Mouse (Mus musculus): ENCODE measurements around the gene Panx1. TPM values are rescaled to one million over a fixed set of nuclear protein-coding genes. Genes with fewer than 3 reads are reported as not detected.

The Panx1 gene
- polyA plus RNA-seq, 1 experiment: not detected

GRCm38 (mm10) chr9:15033568-15034160 lies 11.6 kb downstream of the Panx1 start:
- TF ChIP-seq GATA1 (IDR thresholded peaks at IDR 0.05; ENCODE audit: low read length): no peak

GRCm38 (mm10) chr9:15032797-15033196 lies 12.5 kb downstream of the Panx1 start:
- TF ChIP-seq GATA1 (IDR thresholded peaks at IDR 0.05; ENCODE audit: low read length): no peak

GRCm38 (mm10) chr9:15030771-15031170 lies 14.5 kb downstream of the Panx1 start:
- no peak for TF ChIP-seq GATA1 (IDR thresholded peaks at IDR 0.05; ENCODE audit: low read length)

GRCm38 (mm10) chr9:15029025-15029727 lies 16.1 kb downstream of the Panx1 start:
- TF ChIP-seq GATA1 (IDR thresholded peaks at IDR 0.05; ENCODE audit: low read length): no peak

- no peak for TF ChIP-seq GATA1 (IDR thresholded peaks at IDR 0.05; ENCODE audit: low read length)
These were observed 17.6 kb downstream of the Panx1 start for GRCm38 (mm10) chr9:15027725-15028124.

GRCm38 (mm10) chr9:15023049-15023448 lies 22.2 kb downstream of the Panx1 start:
- no peak for TF ChIP-seq GATA1 (IDR thresholded peaks at IDR 0.05; ENCODE audit: low read length)

GRCm38 (mm10) chr9:15021156-15021555 lies 24.1 kb downstream of the Panx1 start:
- TF ChIP-seq GATA1 (IDR thresholded peaks at IDR 0.05; ENCODE audit: low read length): no peak

GRCm38 (mm10) chr9:15020561-15021080 lies 24.7 kb downstream of the Panx1 start:
- no peak for TF ChIP-seq GATA1 (IDR thresholded peaks at IDR 0.05; ENCODE audit: low read length)

GRCm38 (mm10) chr9:15018756-15019131 lies 26.5 kb downstream of the Panx1 start:
- no peak for TF ChIP-seq GATA1 (IDR thresholded peaks at IDR 0.05; ENCODE audit: low read length)

GRCm38 (mm10) chr9:15017791-15018755 lies 27.2 kb downstream of the Panx1 start:
- no peak for TF ChIP-seq GATA1 (IDR thresholded peaks at IDR 0.05; ENCODE audit: low read length)

GRCm38 (mm10) chr9:15015223-15015956 lies 29.9 kb downstream of the Panx1 start:
- no peak for TF ChIP-seq GATA1 (IDR thresholded peaks at IDR 0.05; ENCODE audit: low read length)

- TF ChIP-seq GATA1 (IDR thresholded peaks at IDR 0.05; ENCODE audit: low read length): no peak
These were observed 37.7 kb downstream of the Panx1 start for GRCm38 (mm10) chr9:15007566-15007965.

GRCm38 (mm10) chr9:15004298-15004685 lies 41.0 kb downstream of the Panx1 start:
- TF ChIP-seq GATA1 (IDR thresholded peaks at IDR 0.05; ENCODE audit: low read length): no peak

- TF ChIP-seq GATA1 (IDR thresholded peaks at IDR 0.05; ENCODE audit: low read length): no peak
These were observed 41.5 kb downstream of the Panx1 start for GRCm38 (mm10) chr9:15003676-15004297.

All from G1E-ER4 (cell line).